Mouse (Mus musculus): ENCODE measurements around the gene Iqcn. TPM values are rescaled to one million over a fixed set of nuclear protein-coding genes. Genes with fewer than 3 reads are reported as not detected.

The Iqcn gene
- total RNA-seq, 2 experiments from 2014 or later: 0.05 to 0.12 TPM

DNA sequence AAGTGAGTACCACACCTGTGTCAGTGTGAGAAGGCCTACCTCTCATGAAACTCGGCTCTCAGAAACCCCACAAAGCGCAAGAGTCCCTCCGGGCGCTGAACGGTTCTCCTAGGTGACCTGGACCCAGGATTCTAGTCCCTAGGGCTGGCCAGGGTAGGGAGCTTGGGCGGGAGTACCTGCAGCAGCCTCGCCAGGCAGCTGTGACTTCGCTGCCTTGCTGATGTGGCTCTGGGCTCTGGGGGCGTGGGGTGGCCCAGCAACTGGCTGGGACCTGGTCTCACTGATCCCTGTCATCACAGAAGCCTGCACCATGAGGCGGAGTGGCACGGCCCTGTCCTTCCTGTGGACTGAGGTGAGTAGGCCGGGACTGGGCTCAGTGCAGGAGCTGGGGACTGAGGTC is 21.0 kb downstream of the Iqcn start:
- no peak for DNase-seq (ENCODE audit: extremely low spot score in 1 of 2, low spot score in 1 of 2)

DNA sequence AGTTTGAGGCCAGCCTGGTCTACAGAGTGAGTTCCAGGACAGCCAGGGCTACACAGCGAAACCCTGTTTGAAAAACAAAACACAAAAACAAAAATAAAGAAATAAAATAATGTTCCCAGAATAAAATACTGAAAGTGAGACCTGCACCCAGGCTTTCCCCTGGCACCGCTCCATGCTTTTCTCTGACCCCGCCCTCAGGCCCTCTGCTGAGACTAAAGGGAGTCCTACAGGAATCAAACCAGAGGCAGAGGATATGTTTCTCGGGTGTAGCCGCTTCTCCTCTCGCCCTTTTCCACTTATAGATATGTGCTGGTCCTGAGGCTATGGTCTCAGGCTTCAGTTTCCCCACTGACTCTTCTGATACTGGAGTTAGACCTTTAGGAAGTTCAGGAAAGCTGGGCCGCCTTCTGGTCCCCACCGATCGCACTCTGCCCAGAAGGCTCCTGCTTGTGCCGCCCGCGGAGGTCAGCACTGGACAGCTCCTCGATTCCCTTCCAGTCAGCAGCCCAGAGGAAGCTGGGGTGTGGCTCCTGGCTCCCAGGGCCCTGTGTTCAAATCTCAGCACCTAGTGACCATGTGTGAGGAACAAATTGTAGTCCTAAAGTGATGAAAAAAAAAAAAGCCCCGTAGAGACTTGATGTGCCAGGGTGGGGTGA is 22.7 kb downstream of the Iqcn start:
- no peak for DNase-seq (ENCODE audit: extremely low spot score in 1 of 2, low spot score in 1 of 2)

DNA sequence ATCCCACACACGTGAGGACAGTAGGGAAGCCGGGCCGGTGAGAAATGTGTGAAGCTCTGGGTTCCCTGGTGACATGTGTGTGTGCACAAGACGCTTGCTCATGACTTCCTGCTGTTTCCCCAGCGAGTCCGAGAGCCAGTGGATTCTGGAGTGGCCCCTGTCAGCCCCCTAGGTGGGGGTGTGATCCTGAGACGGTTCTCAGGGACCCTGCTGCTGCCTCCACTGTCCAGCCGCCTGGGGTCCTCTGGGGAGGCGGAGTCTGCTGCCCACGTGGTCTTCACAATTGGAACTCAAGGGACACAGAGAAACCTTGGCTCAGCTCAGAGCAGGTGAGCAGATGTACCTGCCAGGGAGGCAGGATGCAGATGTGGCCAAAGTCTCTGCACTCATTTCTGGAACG is 23.5 kb downstream of the Iqcn start:
- no peak for DNase-seq (ENCODE audit: extremely low spot score in 1 of 2, low spot score in 1 of 2)

DNA sequence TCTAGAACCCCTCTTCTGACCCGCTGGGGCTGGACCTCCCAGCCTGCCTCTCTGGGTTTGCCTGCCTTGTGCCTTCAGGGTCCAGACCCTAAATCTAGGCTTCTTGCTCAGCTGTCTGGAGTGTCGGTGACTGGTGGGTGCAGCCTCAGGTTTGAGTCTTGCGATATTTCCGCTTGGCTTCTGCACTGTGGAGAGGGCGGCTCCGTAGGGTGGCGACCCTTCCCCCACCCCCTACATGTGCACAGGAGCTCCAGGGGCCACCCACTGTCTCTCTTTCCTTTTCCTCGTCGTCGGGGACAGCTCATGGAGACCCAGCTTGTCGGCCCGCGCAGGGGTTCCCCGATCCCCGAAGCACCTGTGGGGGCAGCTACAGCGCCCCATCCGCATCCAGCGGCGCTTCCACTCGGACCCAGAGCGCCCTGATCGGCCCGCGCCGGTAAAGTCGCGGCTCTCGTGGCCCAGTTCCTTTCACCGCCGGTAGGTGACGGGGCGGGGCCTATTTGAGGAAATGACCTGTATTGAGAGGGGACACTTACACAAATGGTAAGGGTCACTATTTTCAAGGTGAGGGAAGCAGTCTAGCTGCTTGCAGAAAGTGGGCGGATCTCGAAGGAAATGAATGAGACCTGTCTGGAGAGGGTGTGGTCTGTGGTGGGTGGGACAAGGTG is 26.7 kb downstream of the Iqcn start:
- no peak for DNase-seq (ENCODE audit: extremely low spot score in 1 of 2, low spot score in 1 of 2)

DNA sequence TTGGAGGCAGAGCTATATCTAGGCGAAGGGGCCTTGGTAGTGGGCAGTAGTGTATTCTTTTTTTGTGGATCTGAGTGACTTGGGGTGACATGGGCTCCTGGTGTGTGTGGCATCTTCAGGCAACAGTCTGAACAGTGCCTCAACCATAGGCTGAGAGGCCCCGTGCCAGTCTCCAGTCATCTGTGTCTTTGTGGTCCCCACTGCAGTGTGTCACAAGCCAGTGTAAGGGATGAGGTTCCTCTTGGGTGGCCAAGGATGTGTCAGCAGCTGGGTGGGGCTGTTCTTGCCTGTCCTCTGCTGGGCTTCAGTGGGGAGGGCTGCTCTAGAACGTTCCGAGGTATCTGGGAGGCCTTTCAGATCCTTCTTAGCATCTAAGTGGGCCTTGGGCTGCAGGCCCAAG is 27.7 kb downstream of the Iqcn start:
- no peak for DNase-seq (ENCODE audit: extremely low spot score in 1 of 2, low spot score in 1 of 2)

DNA sequence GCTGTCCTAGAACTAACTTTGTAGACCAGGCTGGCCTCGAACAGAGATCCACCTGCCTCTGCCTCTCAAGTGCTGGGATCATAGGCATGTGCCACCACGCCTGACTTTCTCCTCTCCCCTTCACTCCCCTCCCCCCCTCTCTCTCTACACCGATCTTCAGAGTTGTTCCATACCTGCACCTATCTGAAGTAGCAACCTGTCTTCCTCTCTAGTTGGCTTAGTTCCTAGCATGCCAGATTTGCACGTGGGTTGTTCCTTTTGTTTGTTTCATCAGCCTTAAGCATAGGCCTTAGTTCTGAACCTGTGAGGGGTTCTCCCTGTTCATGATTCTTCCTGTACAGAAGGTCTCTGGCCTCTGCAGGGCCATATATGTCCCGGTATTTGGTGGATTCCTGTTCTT is 34.4 kb downstream of the Iqcn start:
- no peak for DNase-seq (ENCODE audit: extremely low spot score in 1 of 2, low spot score in 1 of 2)

DNA sequence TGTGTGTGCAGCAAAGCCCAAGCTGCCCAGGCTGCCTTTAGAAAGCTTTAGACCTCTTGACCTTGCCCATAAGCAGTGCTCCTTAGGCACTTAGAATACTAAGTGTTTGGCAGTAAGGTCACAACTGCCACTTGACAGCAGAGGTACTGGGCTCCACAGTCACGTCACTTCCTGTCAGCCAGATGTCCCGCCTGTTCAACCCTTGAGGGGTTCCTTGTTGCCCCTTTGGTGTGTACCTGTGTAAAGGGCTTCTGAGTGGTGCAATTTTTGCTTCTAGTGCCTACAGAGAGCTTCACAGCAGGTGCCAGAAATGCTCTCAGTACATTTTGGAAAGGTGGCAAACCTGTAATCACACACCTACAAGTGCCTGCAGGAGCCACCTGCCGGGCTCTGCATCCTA is 35.0 kb downstream of the Iqcn start:
- no peak for DNase-seq (ENCODE audit: extremely low spot score in 1 of 2, low spot score in 1 of 2)

DNA sequence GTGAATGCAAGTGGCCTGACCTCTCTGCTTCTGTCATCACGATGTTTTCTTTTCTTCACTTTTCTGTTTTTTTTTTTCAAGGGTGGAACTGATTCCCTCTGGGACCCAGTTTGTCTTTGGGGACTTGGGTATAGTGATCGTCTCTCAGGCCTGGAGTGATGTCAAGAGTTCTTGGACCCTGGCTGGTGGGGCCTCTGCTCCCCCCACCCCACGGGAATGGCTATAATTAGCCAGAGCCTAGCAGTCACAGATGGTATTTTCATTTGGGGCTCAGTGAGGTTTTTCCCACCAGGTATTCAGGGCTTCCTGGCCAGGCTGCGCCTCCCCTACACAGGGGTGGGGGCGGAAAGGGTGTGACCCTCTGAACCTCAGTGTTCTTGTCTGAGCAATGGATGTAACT is 38.4 kb downstream of the Iqcn start:
- DNase-seq (ENCODE audit: extremely low spot score in 1 of 2, low spot score in 1 of 2): no peak

DNA sequence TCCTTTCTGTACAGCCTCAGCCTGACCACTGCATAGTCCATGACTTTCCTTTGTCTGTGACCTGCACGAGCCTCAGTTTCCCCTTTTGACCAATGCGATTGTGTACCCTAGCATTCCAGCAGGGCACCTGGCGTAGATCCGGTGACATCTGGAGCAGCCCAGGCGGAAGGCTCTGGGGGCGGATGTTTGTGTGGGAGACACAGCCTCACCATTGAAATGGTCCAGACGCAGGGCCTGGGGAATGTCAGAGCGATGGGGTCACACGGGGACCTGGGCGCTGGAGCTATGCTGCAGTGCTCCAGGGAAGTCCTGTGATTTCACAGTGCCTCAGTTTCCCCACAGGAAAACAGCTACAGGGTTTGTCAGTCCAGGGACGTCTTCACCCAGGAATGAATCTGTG is 38.9 kb downstream of the Iqcn start:
- no peak for DNase-seq (ENCODE audit: extremely low spot score in 1 of 2, low spot score in 1 of 2)

DNA sequence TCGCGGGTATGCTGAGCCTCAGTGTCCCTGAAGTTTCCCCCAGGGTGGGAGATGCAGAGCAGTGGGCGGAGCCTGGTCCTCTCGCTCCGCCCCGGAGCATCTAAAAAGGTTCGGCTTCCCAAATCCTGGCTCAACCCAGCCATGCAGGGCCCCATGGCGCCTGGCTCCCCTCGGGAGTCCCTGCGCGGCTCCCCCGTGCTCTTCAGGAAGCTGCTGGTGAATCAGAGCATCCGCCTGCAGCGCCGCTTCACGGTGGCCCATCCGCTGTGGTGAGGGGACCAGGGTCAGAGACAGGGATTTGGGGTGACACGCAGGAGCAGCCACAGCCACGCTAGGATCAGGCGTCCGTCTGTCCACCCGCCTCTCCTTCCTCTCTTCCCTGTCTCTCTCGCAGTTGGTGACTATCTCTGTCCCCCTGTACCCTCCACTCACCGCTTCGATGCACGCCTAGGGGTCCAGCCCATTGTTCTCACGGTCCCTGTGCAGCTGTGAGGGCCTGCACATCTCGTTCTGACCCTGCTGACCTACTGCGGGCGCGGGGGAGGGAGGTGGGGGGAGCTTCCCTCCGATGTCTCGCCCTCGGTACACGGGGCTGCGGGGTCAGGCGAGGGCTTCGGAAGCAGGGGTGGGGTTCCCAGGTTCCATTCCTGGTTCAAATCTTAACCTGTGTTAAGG is 39.9 kb downstream of the Iqcn start:
- no peak for DNase-seq (ENCODE audit: extremely low spot score in 1 of 2, low spot score in 1 of 2)

DNA sequence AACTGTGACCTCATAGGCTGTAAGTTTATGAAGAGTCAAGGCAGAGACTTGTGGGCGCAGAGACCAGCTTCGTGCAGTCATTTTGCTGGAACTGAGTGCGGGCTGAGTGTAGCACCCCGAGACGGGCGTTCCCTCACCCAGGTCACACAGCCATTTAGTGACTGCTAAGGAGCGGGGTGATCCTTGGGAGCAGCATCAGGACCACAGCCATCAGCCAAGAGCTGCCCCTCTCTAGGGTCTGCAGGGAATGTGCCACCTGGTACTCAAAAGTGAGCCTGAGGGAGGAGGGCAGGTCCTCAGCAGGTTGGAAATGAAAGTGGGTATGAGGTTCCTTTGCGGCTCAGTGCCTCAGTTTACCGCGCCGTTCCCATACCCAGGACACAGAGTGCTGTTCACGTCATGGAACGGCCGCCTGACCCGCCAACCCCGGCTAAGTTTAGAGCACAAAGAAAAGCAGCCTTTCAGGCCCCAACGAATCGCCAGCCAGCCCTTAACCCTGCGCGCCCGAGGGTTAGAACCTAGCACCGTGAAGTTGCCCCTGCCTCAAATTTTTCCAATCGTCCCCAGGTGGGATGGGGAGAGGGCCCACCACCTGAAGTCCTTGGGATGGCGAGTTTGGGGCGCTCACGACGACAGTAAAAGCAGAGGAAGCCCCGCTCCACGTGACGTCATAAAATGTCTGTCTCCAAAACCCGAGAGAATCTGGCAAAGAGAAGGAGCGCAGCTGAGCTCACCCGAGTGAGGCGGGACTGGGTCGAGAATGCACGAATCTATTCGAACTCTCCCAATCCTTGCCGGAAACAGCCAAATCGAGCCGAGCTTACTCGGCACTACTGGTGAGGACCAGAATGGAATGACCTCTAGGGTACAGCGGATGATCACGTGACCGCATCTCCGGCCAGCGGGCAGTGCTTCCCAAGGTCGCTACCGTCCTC is 40.7 kb downstream of the Iqcn start:
- DNase-seq (ENCODE audit: extremely low spot score in 1 of 2, low spot score in 1 of 2): no peak

DNA sequence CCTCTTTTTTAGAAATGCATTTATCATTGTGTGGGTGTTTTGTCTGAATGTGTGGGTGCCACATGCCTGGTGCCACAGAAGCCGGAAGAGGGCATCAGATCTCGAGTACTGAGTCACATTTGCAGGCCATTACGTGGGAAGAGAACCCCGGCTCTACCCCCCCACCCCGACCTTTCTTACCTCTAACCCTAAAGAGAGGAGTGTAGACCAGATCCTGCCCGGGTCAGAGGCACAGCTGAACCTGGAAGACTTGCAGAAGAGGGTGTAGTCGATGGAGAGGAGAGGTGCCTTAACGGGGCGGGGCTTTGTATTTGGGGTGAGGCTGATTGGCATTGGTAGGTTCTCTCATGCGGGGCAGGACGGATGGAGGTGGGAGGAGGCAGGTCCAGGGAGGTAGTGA is 41.5 kb downstream of the Iqcn start:
- DNase-seq (ENCODE audit: extremely low spot score in 1 of 2, low spot score in 1 of 2): no peak

DNA sequence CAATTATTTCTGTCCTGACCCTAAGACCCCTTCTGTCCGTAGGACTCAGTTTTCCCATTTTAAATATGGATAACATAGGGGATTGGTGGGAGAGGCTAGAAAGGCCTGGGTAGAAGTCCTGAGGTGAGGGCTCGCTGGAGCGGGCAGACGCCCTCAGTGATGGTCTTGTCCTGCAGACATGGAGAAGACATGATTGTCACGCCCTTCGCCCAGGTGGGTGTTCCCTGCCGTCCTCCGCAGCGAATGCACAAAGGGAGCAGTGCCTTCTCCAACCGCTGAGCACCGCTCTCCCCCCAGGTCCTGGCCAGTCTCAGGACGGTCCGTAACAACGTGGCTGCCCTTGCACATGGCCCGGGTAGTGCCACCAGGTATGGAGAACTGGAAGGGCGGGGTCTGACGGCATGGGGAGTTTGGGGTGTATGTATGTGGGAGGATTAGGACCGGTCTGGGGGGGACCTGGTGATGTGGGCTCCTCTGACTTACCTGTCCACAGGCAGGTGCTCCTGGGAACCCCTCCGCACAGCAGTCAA is 42.5 kb downstream of the Iqcn start:
- DNase-seq (ENCODE audit: extremely low spot score in 1 of 2, low spot score in 1 of 2): no peak

DNA sequence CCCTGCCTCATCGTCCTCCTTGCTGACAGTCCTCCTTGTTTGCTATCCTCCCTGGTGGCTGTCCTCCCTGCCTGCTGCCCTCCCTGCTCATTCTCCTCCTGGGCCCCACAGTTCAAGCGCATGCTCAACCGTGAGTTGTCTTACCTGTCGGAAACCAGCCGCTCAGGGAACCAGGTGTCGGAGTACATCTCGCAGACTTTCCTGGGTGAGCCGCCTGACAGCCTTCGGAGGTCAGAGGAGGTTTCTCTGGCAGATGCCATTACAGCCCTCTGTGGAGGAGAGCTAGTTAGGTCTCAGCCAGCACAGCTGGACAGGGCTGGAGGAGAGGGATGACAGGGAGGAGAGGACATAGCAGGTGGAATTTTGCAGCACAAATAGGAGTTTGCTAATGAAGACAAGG is 43.4 kb downstream of the Iqcn start:
- no peak for DNase-seq (ENCODE audit: extremely low spot score in 1 of 2, low spot score in 1 of 2)

DNA sequence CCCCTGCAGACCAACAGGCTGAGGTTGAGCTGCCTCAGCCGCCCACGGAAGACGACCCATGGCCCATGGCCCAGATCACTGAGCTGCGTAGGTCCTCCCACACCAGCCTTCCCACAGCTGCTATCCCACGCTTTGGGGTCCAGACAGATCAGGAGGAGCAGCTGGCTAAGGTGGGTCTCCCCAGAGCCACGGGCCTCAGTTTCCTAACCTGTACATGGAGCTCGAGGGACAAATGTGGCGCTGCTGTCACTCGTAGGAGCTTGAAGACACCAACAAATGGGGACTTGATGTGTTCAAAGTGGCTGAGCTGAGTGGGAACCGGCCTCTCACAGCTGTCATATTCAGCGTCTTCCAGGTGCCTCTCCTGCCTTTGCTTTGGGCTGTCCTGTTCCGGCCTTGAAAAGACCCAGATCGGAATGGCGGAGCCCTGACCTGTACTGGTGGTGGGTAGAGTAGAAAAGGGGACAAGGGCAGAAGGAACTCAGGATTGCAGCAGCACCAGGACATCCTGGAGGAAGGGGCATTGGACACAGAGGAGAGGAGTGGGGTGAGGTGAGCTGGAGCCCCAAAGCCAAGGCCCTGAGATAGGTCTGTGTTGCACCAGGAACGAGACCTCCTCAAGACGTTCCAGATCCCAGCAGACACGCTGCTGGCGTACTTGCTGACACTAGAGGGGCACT is 44.1 kb downstream of the Iqcn start:
- DNase-seq (ENCODE audit: extremely low spot score in 1 of 2, low spot score in 1 of 2): no peak

DNA sequence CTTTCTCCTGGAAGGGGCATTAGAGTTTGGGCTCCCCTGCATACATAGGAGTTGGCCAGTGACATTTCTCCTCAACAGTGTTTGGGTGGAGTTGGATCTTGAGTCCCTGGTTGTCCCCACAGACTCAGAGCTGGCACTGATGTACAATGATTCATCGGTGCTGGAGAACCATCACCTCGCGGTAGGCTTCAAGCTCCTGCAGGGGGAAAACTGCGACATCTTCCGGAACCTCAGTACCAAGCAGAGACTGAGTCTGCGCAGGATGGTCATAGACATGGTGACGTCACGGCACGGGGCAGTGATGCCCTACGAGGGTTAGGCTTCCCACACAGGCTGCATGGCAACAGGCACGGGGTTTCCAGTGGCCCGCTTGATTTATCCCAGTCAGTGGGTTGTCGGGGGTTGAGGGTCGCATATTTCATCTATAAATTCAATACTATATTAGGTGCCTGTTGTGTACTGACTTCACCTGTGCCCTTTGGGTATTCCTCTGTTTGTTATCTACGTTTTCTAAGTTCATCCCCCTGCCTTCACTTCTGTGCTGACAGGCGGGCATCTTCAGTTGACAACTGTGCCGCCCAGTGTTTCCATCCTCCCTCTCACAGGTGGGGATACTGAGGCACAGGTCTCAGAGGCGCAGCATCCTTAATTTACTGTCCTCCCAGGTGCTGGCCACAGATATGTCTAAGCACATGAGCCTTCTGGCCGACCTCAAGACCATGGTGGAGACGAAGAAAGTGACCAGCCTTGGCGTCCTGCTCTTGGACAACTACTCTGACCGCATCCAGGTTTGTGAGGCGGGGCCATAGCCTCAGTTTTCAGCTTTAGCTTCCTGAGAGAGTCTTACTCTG is 45.2 kb downstream of the Iqcn start:
- DNase-seq (ENCODE audit: extremely low spot score in 1 of 2, low spot score in 1 of 2): no peak

DNA sequence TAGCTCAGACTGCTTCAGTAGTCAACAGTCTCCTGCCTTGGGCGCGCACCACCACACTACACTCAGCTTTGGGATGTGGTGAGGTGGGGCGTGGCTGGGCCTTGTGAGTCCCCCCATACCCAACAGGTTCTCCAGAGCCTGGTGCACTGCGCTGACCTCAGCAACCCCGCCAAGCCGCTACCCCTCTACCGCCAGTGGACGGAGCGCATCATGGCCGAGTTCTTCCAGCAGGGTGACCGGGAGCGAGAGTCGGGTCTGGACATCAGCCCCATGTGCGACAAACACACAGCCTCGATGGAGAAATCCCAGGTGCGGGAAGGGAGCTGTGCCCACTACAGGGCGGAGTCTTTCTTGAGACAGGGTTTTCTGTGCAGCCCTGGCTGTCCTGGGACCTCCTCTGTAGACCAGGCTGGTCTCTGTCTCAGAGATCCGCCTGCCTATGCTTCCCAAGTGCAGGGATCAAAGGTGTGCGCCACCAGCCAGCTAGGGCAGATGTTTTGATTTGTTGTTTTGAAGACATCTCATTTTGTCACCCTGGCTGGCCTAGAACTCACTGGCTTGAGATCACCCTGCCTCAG is 45.9 kb downstream of the Iqcn start:
- DNase-seq (ENCODE audit: extremely low spot score in 1 of 2, low spot score in 1 of 2): no peak

DNA sequence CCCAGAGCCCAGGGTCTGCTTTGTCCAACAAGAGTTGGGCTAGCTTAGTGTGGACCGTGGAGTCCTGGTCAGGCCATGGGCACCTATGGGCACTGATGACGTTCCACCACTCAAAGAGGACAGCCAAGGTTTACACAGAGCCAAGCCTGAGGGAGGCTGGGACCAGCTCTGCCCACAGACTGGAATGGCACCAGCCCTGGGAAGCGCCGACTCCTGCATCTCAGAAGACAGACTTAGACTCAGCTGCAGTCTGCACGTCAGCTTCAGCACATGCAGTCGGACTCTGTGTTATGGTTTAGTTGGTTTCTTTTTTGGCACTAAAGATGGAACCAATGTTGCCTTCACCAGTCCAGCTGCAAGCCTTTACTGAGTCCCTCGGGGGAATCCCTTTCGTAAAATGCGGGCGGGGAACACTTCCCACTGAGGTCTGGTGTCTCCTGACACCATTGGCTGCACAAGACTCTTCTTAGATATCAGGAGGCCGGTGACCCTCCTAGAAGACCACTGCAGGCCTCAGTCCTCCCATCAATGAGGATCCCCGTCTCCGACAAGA is 46.9 kb downstream of the Iqcn start:
- DNase-seq (ENCODE audit: extremely low spot score in 1 of 2, low spot score in 1 of 2): peak in 1 of 2 experiments; percentile 2

Data from layer of hippocampus, postnatal 25 days (tissue).